Mouse (Mus musculus) bone marrow, adult 2 months (tissue): ENCODE data around the gene Col25a1.

ENCODE experiments used
- CTCF ChIP-seq: fragments of 200-500 bp; IDR thresholded peaks from 2 replicates; pipeline ENCODE4 v1.5.1; 2011; ENCODE audit warnings: low read length, control low read depth; ENCODE audit not compliant: control insufficient read depth, insufficient read depth
- POLR2A ChIP-seq: fragments of 200-500 bp; IDR thresholded peaks from 2 replicates; pipeline ENCODE4 v1.6.1; 2011; ENCODE audit warnings: low read depth, mild to moderate bottlenecking, control low read depth, low read length, borderline replicate concordance; ENCODE audit not compliant: control insufficient read depth

DNA sequence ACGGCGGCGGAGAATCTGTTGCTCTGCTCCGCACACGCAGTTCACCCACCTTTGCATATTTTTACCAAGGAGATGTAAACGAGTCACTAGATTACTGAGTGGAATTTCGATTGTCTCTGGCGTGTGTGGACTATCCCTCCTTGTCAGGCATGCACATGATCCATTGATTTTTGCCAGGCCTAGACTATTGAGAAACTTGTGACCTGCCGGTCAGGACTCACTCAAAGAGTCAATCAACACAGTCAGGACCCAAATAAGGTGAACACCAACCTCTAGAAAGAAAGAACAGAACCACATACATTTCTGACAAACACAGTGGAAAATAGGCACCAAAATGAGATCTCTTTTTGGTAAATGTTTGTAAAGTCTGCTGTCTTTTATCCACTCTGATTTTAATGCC, 483.1 kb downstream of the Col25a1 start:
- no peak for TF ChIP-seq POLR2A
- no peak for TF ChIP-seq CTCF
